Mouse (Mus musculus): ENCODE measurements around the gene Kiss1. TPM values are rescaled to one million over a fixed set of nuclear protein-coding genes. Genes with fewer than 3 reads are reported as not detected.
A peak's percentile ranks its signal among the peaks of the same experiment; 100 is the strongest.

Kiss1 gene
- polyA plus RNA-seq (2014; fragmentation: Nextera tagmentation; extraction: Ambion mirVana): not detected in 2 replicates

DNA sequence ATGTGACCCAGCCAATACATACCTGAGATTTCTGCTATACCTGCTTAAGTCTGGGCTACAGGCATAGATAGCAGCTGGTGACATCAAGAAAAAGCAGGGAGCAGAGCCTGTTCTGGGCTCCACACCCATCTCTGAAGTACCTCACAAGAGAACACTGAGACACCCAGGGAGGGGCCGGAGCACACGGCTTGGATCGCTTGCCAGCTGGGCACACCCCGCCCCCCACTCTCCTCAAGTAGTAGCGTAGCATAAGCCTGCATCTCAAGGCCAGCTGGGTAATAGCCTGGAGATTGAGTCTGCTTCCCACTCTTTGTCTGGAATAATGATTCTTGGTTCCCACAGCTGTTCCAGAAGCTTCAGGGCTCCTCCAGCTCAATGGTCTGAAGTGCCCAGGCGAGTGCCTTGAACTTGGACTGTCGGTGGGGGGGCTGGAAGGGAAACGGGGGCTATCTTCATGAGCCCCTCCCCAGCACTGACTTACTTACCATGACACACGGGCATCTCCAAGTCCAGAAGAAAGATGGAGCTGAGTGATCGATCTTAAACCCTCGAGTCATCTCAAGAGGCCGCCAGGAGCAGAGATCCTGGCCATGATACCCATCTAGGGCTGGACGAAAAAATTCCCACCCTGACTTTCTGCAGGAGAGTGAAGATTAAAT lies at the start of gene Kiss1:
Kiss1 (plus strand) TSS at position 609 of the 659 bp plus-strand sequence.
- WGBS: 89% methylated on average over 13 of the region's 13 CpGs
- no peaks in the 10 kb centered on the region for H3K27me3 ChIP-seq (ENCODE audit: control insufficient read depth, insufficient read depth, low read length)
- no peaks in the 10 kb centered on the region for H3K36me3 ChIP-seq (ENCODE audit: control insufficient read depth, insufficient read depth, low read length)
- no peak within 1 kb of the TSS for H3K9ac ChIP-seq (ENCODE audit: low read depth, low read length)
- DNase-seq (ENCODE audit: low spot score): no peak
- no peak within 1 kb of the TSS for H3K27ac ChIP-seq (ENCODE audit: low read depth, low read length)
- no peaks in the 10 kb centered on the region for H3K4me1 ChIP-seq (replicated peaks; ENCODE audit: control insufficient read depth, insufficient read depth, low read length)
- H3K9me3 ChIP-seq (ENCODE audit: control insufficient read depth, low read length): no peaks in the 10 kb centered on the region
- ATAC-seq (ENCODE audit: low FRiP score): no peak
- no peak within 1 kb of the TSS for H3K4me3 ChIP-seq (ENCODE audit: low read depth, low read length)
- H3K4me2 ChIP-seq (replicated peaks; ENCODE audit: low read depth, low read length): no peak within 1 kb of the TSS

DNA sequence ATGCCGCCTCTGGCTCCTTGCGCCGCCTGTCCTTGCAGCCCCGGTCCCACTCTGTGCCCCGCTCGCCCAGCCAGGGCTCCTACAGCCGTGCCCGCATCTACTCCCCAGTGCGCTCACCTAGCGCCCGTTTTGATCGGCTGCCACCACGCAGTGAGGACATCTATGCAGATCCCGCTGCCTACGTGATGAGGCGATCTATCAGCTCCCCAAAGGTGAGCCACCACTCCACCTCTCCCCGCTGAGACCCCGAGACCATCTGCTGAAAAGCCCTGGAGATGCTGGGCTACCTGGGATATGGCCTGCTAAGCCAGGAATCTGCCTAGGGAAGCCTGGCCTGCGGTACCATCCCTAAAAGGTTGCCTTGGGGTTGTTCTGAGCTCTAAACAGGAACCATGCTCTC lies 47.5 kb upstream of the Kiss1 start:
- no peak for ATAC-seq (ENCODE audit: low FRiP score)
- H3K4me3 ChIP-seq (ENCODE audit: low read depth, low read length): no peak overlapping the region
- no peak overlapping the region for H3K4me2 ChIP-seq (replicated peaks; ENCODE audit: low read depth, low read length)
- H3K27ac ChIP-seq (ENCODE audit: low read depth, low read length): no peak overlapping the region
- DNase-seq (ENCODE audit: low spot score): no peak
- peaks cover 3% of the 10 kb centered on the region; the same call in 1 of the 2 replicates for H3K4me1 ChIP-seq (replicated peaks; ENCODE audit: control insufficient read depth, insufficient read depth, low read length)
- H3K9ac ChIP-seq (ENCODE audit: low read depth, low read length): no peak overlapping the region
- 93% methylated on average over 16 of the region's 19 CpGs for WGBS
- no peaks in the 10 kb centered on the region for H3K36me3 ChIP-seq (ENCODE audit: control insufficient read depth, insufficient read depth, low read length)
- no peaks in the 10 kb centered on the region for H3K27me3 ChIP-seq (ENCODE audit: control insufficient read depth, insufficient read depth, low read length)
- no peaks in the 10 kb centered on the region for H3K9me3 ChIP-seq (ENCODE audit: control insufficient read depth, low read length)

DNA sequence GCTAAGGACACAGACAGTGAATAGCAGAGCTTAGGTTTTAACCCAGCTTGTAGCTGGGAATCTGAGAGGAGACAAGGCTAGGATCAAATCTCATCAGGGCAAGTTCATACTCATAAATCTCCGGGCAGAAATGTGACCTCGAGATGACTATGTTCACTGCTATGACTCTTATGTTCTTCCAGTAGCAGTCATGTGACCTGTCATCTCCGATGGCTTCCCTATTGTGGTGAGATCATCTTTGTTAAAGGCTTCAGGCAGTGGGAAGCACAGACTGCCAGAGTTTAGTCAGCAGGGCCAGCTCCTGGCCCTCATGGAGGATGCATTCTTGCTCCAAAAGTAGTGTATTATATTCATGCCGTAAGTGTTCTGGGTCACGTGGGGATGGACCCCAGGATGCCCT lies 44.7 kb upstream of the Kiss1 start:
- WGBS: 76% methylated on average over 5 of the region's 5 CpGs
- Histone ChIP-seq H3K27ac (ENCODE audit: low read depth, low read length) (no peak overlapping the region), H3K4me1 (replicated peaks; ENCODE audit: control insufficient read depth, insufficient read depth, low read length) (peaks cover 3% of the 10 kb centered on the region; the same call in 1 of the 2 replicates)

DNA sequence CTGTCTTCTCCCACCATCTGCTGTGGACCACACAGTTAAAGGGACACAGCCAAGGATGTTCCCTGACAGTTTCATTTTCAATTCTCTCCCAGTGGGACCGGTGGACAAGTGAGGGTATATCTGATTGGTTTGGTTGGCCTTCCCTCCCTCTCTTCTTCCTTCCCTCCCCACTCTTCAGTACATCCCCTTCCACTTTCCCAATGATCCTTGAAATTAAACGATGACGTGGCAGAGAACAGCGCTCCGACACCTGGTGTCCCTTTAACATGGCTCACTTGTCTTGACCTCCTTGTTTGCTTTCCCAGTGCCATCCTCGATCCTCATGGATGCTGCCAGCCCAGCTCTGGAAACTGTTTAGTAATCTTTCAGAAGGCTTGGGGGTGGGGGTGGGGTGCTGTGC lies 43.1 kb upstream of the Kiss1 start:
- DNase-seq (ENCODE audit: low spot score): no peak
- Histone ChIP-seq H3K4me3 (ENCODE audit: low read depth, low read length) (no peak overlapping the region), H3K27me3 (ENCODE audit: control insufficient read depth, insufficient read depth, low read length) (no peaks in the 10 kb centered on the region), H3K27ac (ENCODE audit: low read depth, low read length) (peak overlapping the region; percentile 54; the same call in 1 of the 2 replicates), H3K36me3 (ENCODE audit: control insufficient read depth, insufficient read depth, low read length) (no peaks in the 10 kb centered on the region), H3K4me1 (replicated peaks; ENCODE audit: control insufficient read depth, insufficient read depth, low read length) (peaks cover 3% of the 10 kb centered on the region; the same call in 1 of the 2 replicates), H3K9ac (ENCODE audit: low read depth, low read length) (no peak overlapping the region), H3K4me2 (replicated peaks; ENCODE audit: low read depth, low read length) (no peak overlapping the region), H3K9me3 (ENCODE audit: control insufficient read depth, low read length) (no peaks in the 10 kb centered on the region)
- ATAC-seq (ENCODE audit: low FRiP score): peak; percentile 52; the same call in 1 of the 2 replicates
- WGBS: 69% methylated on average over 6 of the region's 6 CpGs

More for the DNA sequence above, 44.7 kb upstream of the Kiss1 start:
- DNase-seq (ENCODE audit: low spot score) (no peak), ATAC-seq (ENCODE audit: low FRiP score) (no peak)
- Histone ChIP-seq H3K9ac (ENCODE audit: low read depth, low read length) (no peak overlapping the region), H3K4me3 (ENCODE audit: low read depth, low read length) (no peak overlapping the region), H3K36me3 (ENCODE audit: control insufficient read depth, insufficient read depth, low read length) (no peaks in the 10 kb centered on the region), H3K9me3 (ENCODE audit: control insufficient read depth, low read length) (no peaks in the 10 kb centered on the region), H3K27me3 (ENCODE audit: control insufficient read depth, insufficient read depth, low read length) (no peaks in the 10 kb centered on the region), H3K4me2 (replicated peaks; ENCODE audit: low read depth, low read length) (no peak overlapping the region)

DNA sequence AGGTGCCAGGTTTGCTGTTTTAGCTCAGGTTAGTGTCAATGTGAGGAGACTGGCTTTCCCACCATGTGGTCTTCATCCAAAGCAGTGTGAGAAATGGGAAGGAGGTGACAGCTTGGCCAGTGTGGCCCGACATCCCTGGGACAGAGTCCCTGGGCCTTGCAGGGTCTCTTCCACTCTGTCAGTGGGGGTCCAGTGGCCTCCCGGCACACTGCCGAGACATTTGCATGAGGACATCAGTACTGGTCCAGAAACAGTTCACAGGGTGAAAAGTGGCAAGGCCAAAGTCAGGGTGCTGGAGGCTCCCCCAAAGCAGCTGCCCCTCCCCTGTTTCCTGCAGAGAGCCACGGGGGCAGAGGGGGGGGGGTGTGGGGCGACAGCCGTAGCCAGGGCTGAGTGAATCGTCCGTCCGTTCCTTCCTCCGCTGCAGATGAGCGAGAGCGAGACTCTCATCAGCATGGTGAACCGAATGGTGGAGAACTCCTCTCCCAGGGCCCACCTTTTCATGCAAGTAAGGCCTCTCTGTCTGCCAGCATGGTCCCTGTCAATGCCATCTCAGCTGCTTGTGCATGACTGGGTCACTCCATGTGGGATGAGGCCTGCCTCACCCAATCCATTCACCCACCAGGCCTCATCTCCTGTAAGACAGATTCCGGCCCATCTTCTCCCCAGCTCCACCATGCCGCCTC lies 42.6 kb upstream of the Kiss1 start:
- 68% methylated on average over 15 of the region's 15 CpGs for WGBS

DNA sequence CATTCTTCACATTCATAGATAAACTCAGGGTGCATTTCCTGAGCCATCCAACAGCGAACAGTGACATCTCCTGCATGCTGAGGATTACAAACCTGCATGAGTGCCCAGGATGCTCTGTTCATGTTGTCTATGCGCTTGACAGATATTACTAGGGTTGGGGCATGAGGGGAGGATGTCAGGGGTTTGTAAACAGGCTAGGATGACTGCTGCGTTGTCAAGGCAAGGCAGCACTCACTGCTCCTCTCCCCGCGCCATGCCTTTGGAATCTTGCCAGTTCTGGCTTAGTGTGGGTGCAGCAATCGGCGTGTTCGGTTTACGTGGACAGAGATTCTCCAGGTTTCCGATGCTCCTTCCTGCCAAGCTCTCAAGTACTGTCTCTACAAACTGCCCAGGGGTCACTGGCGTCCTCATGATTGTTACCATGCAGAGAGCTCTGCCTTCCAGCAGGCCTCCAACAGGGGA lies 42.0 kb upstream of the Kiss1 start:
- Histone ChIP-seq H3K27ac (ENCODE audit: low read depth, low read length) (no peak overlapping the region), H3K4me2 (replicated peaks; ENCODE audit: low read depth, low read length) (no peak overlapping the region), H3K27me3 (ENCODE audit: control insufficient read depth, insufficient read depth, low read length) (no peaks in the 10 kb centered on the region), H3K4me1 (replicated peaks; ENCODE audit: control insufficient read depth, insufficient read depth, low read length) (peaks cover 3% of the 10 kb centered on the region; the same call in 1 of the 2 replicates), H3K9me3 (ENCODE audit: control insufficient read depth, low read length) (no peaks in the 10 kb centered on the region), H3K36me3 (ENCODE audit: control insufficient read depth, insufficient read depth, low read length) (no peaks in the 10 kb centered on the region), H3K4me3 (ENCODE audit: low read depth, low read length) (no peak overlapping the region), H3K9ac (ENCODE audit: low read depth, low read length) (no peak overlapping the region)
- 86% methylated on average over 11 of the region's 11 CpGs for WGBS
- DNase-seq (ENCODE audit: low spot score): no peak
- no peak for ATAC-seq (ENCODE audit: low FRiP score)

More for the DNA sequence above, 42.6 kb upstream of the Kiss1 start:
- Histone ChIP-seq H3K4me3 (ENCODE audit: low read depth, low read length) (no peak overlapping the region), H3K27me3 (ENCODE audit: control insufficient read depth, insufficient read depth, low read length) (no peaks in the 10 kb centered on the region), H3K27ac (ENCODE audit: low read depth, low read length) (no peak overlapping the region), H3K4me2 (replicated peaks; ENCODE audit: low read depth, low read length) (no peak overlapping the region), H3K36me3 (ENCODE audit: control insufficient read depth, insufficient read depth, low read length) (no peaks in the 10 kb centered on the region), H3K4me1 (replicated peaks; ENCODE audit: control insufficient read depth, insufficient read depth, low read length) (peaks cover 3% of the 10 kb centered on the region; the same call in 1 of the 2 replicates), H3K9me3 (ENCODE audit: control insufficient read depth, low read length) (no peaks in the 10 kb centered on the region), H3K9ac (ENCODE audit: low read depth, low read length) (no peak overlapping the region)
- ATAC-seq (ENCODE audit: low FRiP score) (peak; percentile 20; the same call in 1 of the 2 replicates), DNase-seq (ENCODE audit: low spot score) (no peak)

DNA sequence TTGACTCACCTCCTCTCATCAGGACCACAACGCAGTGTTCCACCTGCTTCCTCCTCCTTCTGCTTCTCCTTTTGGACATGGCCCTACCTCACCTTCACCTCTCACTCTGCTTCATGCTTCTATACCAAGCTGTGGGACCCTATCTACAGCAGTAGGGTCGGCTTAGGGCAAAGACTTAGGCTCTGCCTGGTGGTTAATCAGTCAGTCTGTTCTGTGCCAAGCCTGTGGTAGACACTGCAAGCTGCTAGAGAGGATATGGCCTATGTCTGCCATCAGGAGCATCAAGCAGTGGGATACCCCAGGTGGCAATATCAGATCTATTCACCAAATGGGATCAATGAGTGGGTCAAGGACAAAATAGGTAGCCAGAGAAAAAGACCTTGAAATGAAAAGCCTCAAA lies 41.1 kb upstream of the Kiss1 start:
- no peaks in the 10 kb centered on the region for H3K27me3 ChIP-seq (ENCODE audit: control insufficient read depth, insufficient read depth, low read length)
- no peak overlapping the region for H3K27ac ChIP-seq (ENCODE audit: low read depth, low read length)
- H3K9ac ChIP-seq (ENCODE audit: low read depth, low read length): no peak overlapping the region
- H3K4me2 ChIP-seq (replicated peaks; ENCODE audit: low read depth, low read length): no peak overlapping the region
- WGBS: 92% methylated on average over 2 of the region's 2 CpGs
- no peak for ATAC-seq (ENCODE audit: low FRiP score)
- peaks cover 3% of the 10 kb centered on the region; the same call in 1 of the 2 replicates for H3K4me1 ChIP-seq (replicated peaks; ENCODE audit: control insufficient read depth, insufficient read depth, low read length)
- no peaks in the 10 kb centered on the region for H3K36me3 ChIP-seq (ENCODE audit: control insufficient read depth, insufficient read depth, low read length)
- H3K9me3 ChIP-seq (ENCODE audit: control insufficient read depth, low read length): no peaks in the 10 kb centered on the region
- no peak overlapping the region for H3K4me3 ChIP-seq (ENCODE audit: low read depth, low read length)
- DNase-seq (ENCODE audit: low spot score): no peak

DNA sequence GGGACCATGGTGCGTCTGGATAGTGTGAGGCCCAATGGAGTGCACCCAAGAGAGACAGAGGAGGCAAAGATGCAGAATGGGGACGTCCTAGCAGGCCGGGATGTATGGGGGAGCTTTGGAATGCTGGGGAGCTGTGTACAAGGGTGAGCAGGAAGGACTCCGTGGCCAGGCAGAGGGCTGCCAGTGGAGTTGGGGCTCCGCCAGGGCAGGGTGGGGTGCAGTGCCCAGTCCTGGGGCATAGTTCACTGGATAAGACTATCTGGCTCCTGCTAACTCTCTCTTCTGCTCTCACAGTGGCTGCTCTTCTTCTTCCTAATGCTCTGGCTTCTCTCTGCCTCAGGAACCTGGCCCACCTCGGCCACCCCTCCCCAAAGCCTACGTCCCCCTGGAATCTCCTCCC lies 35.8 kb upstream of the Kiss1 start:
- H3K9me3 ChIP-seq (ENCODE audit: control insufficient read depth, low read length): no peaks in the 10 kb centered on the region
- peaks cover 2% of the 10 kb centered on the region; the same call in 1 of the 2 replicates for H3K36me3 ChIP-seq (ENCODE audit: control insufficient read depth, insufficient read depth, low read length)
- DNase-seq (ENCODE audit: low spot score) (no peak), ATAC-seq (ENCODE audit: low FRiP score) (no peak)
- H3K27ac ChIP-seq (ENCODE audit: low read depth, low read length): no peak overlapping the region
- 84% methylated on average over 7 of the region's 7 CpGs for WGBS
- H3K9ac ChIP-seq (ENCODE audit: low read depth, low read length): no peak overlapping the region
- H3K27me3 ChIP-seq (ENCODE audit: control insufficient read depth, insufficient read depth, low read length): no peaks in the 10 kb centered on the region
- no peak overlapping the region for H3K4me2 ChIP-seq (replicated peaks; ENCODE audit: low read depth, low read length)
- H3K4me1 ChIP-seq (replicated peaks; ENCODE audit: control insufficient read depth, insufficient read depth, low read length): no peaks in the 10 kb centered on the region
- no peak overlapping the region for H3K4me3 ChIP-seq (ENCODE audit: low read depth, low read length)

Data from hindbrain, embryonic 11.5 days (tissue).